Comparison of ENCODE assay signal across 24 mouse cellular contexts in genomic region chr3:85110762-85111161, GRCm38 (mm10).
DNase-seq lines count a peak whose midpoint lies in the region; ATAC-seq and TF ChIP-seq lines count a peak whose summit lies in the region.
"Had no signal": no experiment of that assay in that cellular context is flagged by ENCODE, and none has a peak within 500 bp of the region (broad histone marks: within the 10 kb centered on the region; RNA-seq: fewer than 3 reads in every experiment).

No protein-coding gene starts in this region.

- ATAC-seq in frontal cortex, adult (ENCODE audit: low TSS enrichment), result peak; percentile 79
- ATAC-seq: midbrain, embryonic 13.5 days had no signal

- no peak overlapping the region for H3K4me3 ChIP-seq in left cerebral cortex, adult 2 months
- H3K4me3 ChIP-seq: forebrain, embryonic 10.5 days; heart, adult 2 months; hindbrain, embryonic 15.5 days; limb, embryonic 15.5 days; megakaryocyte, embryonic 14.5 days; midbrain, embryonic 13.5 days had no signal

- no peak for DNase-seq in frontal cortex, postnatal 25 days (ENCODE audit: low spot score in 2 of 2)
- DNase-seq in layer of hippocampus, adult 9-11 months, result peak; percentile 21
- no peak for DNase-seq in layer of hippocampus, adult 9-10 months (ENCODE audit: low spot score)
- peak in 1 of 2 experiments; percentile 23 for DNase-seq in left cerebral cortex, adult 2 months (ENCODE audit: extremely low spot score in 1 of 2, low spot score in 2 of 2)
- DNase-seq in right cerebral cortex, postnatal 10 days (ENCODE audit: low spot score in 2 of 2), result peak; percentile 29 to 47
- no peak for DNase-seq in thymus, postnatal 4 days
- DNase-seq in retina, postnatal 1 day, result no peak
- DNase-seq: adrenal gland, postnatal 25 days; cerebellum, adult 11 months; cerebellum, postnatal 10 days; gastrocnemius, postnatal 14 days; heart, adult 2 months; heart, postnatal 4 days; kidney, postnatal 25 days; lung, embryonic 14.5 days; lung, postnatal 36 days; thymus, postnatal 25 days had no signal

- peak overlapping the region; percentile 89 for H3K27ac ChIP-seq in left cerebral cortex, adult 2 months
- H3K27ac ChIP-seq: forebrain, embryonic 10.5 days; heart, adult 2 months; hindbrain, embryonic 15.5 days; limb, embryonic 15.5 days; liver, embryonic 14.5 days; midbrain, embryonic 13.5 days had no signal

- TF ChIP-seq CTCF in left cerebral cortex, adult 2 months (IDR thresholded peaks at IDR 0.05), result no peak

- intact Hi-C loops in left cerebral cortex, adult 2 months (cut with DNase I), result no loop called here

Comparison
In these comparisons a context has a peak if more than half of its experiments do, and no peak if none do; other contexts are left out.
1. DNase-seq: peak in layer of hippocampus, adult 9-11 months (single experiment) and right cerebral cortex, postnatal 10 days (2 of 2); none in frontal cortex, postnatal 25 days (0 of 2), layer of hippocampus, adult 9-10 months (single experiment), thymus, postnatal 4 days (single experiment) and retina, postnatal 1 day (single experiment).